Mouse (Mus musculus) liver, adult 10 weeks (tissue): Measurements from ENCODE around the gene Kansl3. TPM values are rescaled to one million over a fixed set of nuclear protein-coding genes. Genes with fewer than 3 reads are reported as not detected.

Source experiments
- polyA plus RNA-seq: library from polyadenylated mRNA; stranded (reverse); fragments of 350-450 nt; fragmentation: Illumina TruSeq; extraction: RNeasy Lipid Tissue Mini Kit (QIAGEN cat#74804); gene quantifications from one replicate; pipeline ENCODE4 v1.2.3, GENCODE M21; 2014; ENCODE audit warnings: low read depth, low replicate concordance

Gene Kansl3
- 8.1 TPM for polyA plus RNA-seq

GRCm38 (mm10) chr1:36368969-36369645 is at the start of gene Kansl3:
Kansl3 (minus strand) TSS chr1:36369181.

GRCm38 (mm10) chr1:36371934-36372845 is 3.2 kb upstream of the Kansl3 start, which contains the start of gene Fer1l5:
Fer1l5 (plus strand) TSS chr1:36372291.

GRCm38 (mm10) chr1:36307495-36308280 is 61.3 kb downstream of the Kansl3 start, which contains the start of gene Arid5a:
Arid5a (plus strand) TSS chr1:36307733.

Other genes starting within 250 kb of the Kansl3 start
- 32.4 TPM for gene Uggt1, start 124.5 kb downstream of the Kansl3 start, polyA plus RNA-seq
- gene Neurl3, start 94.5 kb downstream of the Kansl3 start, polyA plus RNA-seq = 3.3 TPM
- 0.11 TPM for gene Arid5a, start 61.4 kb downstream of the Kansl3 start, polyA plus RNA-seq
- gene Fer1l5, start 3.1 kb upstream of the Kansl3 start, polyA plus RNA-seq = not detected
- 4.8 TPM for gene Lman2l, start 76.1 kb upstream of the Kansl3 start, polyA plus RNA-seq
- 1.1 TPM for gene Cnnm4, start 102.4 kb upstream of the Kansl3 start, polyA plus RNA-seq
- gene Cnnm3, start 142.7 kb upstream of the Kansl3 start, polyA plus RNA-seq = 4.3 TPM
- gene Ankrd23, start 167.7 kb upstream of the Kansl3 start, polyA plus RNA-seq = not detected
- gene Gm42417, start 170.2 kb upstream of the Kansl3 start, polyA plus RNA-seq = 0.34 TPM
- gene Ankrd39, start 178.3 kb upstream of the Kansl3 start, polyA plus RNA-seq = 1.3 TPM
- 0.42 TPM for gene Sema4c, start 189.2 kb upstream of the Kansl3 start, polyA plus RNA-seq